Mouse (Mus musculus) small intestine, adult 2 months (tissue): ENCODE data around the gene Phyhipl. TPM values are rescaled to one million over a fixed set of nuclear protein-coding genes. Genes with fewer than 3 reads are reported as not detected.

ENCODE experiments used
- H3K27ac ChIP-seq: fragments of 200-500 bp; 2 replicates; pipeline ENCODE4 v1.5.1; 2012; ENCODE audit warnings: low read depth, low read length, control low read depth, inconsistent platforms; ENCODE audit not compliant: insufficient read depth
- H3K27me3 ChIP-seq: fragments of 200-500 bp; 2 replicates; pipeline ENCODE4 v1.6.1; 2012; ENCODE audit warnings: mild to moderate bottlenecking, moderate library complexity, low read length, inconsistent platforms; ENCODE audit not compliant: control insufficient read depth, insufficient read depth
- H3K36me3 ChIP-seq: fragments of 200-500 bp; 2 replicates; pipeline ENCODE4 v1.6.1; 2012; ENCODE audit warnings: mild to moderate bottlenecking, low read length, control low read depth, inconsistent platforms; ENCODE audit not compliant: control insufficient read depth, insufficient read depth
- H3K4me1 ChIP-seq: fragments of 200-500 bp; 2 replicates; pipeline ENCODE4 v1.6.1; 2012; ENCODE audit warnings: low read length, inconsistent platforms, mixed read lengths; ENCODE audit not compliant: control insufficient read depth, insufficient read depth, insufficient read length
- H3K4me3 ChIP-seq: fragments of 200-500 bp; 2 replicates; pipeline ENCODE4 v1.5.1; 2012; ENCODE audit warnings: low read depth, mild to moderate bottlenecking, control low read depth, inconsistent platforms, low read length, moderate library complexity
- CTCF ChIP-seq: fragments of 200-500 bp; IDR thresholded peaks from 2 replicates; pipeline ENCODE4 v1.5.1; 2012; ENCODE audit warnings: low read depth, mild to moderate bottlenecking, control low read depth, inconsistent platforms, low read length, moderate library complexity, mixed read lengths; ENCODE audit not compliant: insufficient replicate concordance, insufficient read length; ENCODE audit errors: extremely low read depth
- POLR2A ChIP-seq: fragments of 200-500 bp; IDR thresholded peaks from 2 replicates; pipeline ENCODE4 v1.6.1; 2012; ENCODE audit warnings: low read depth, mild to moderate bottlenecking, control low read depth, inconsistent platforms, low read length, moderate library complexity
- WGBS: fragments of 180-500 bp; shearing (Covaris S2); methylation state at CpG from one replicate; pipeline ENCODE4 v1.1.7; 2018; 5-methylcytosine and 5-hydroxymethylcytosine counted together
- polyA plus RNA-seq: library from polyadenylated mRNA; depleted of rRNA; stranded (reverse); fragments of >200 nt; gene quantifications from 2 replicates; pipeline ENCODE4 v1.2.3, GENCODE M21; 2012

Gene Phyhipl
- polyA plus RNA-seq, 1 experiment = not detected

GRCm38 (mm10) chr10:70651769-70652648 lies 3.8 kb downstream of the Phyhipl start:
- H3K4me3 ChIP-seq = no peak overlapping the region
- WGBS = 62% methylated on average over 16 of the region's 16 CpGs
- H3K4me1 ChIP-seq = no peaks in the 10 kb centered on the region
- TF ChIP-seq CTCF (no peak), POLR2A (no peak)
- H3K36me3 ChIP-seq = no peaks in the 10 kb centered on the region
- H3K27me3 ChIP-seq = no peaks in the 10 kb centered on the region
- H3K27ac ChIP-seq = no peak overlapping the region

DNA sequence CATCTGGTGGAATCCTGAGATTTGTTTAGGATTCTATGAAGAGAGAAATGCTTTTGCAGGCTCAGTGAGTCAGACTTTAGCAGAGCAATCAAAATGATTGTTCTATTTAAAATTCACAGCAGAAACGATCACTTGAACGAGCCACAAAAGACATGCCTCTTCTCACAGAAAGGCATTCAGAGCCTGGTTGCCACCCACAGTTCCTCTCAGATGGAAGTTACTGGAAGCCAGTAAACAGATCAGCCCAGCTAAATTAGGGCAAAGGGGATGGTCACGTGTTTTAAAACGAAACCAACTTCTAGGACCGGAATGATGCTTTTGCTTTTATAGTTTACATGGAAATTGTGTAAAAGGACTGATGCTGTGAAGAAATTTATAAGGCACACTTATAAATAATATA lies 6.9 kb downstream of the Phyhipl start:
- 58% methylated on average over 5 of the region's 5 CpGs for WGBS
- no peak overlapping the region for H3K4me3 ChIP-seq
- H3K36me3 ChIP-seq = no peaks in the 10 kb centered on the region
- no peak overlapping the region for H3K27ac ChIP-seq
- H3K27me3 ChIP-seq = no peaks in the 10 kb centered on the region
- no peak for TF ChIP-seq POLR2A
- TF ChIP-seq CTCF = no peak
- no peaks in the 10 kb centered on the region for H3K4me1 ChIP-seq

GRCm38 (mm10) chr10:70643131-70643530 lies 12.6 kb downstream of the Phyhipl start:
- no peak for TF ChIP-seq POLR2A
- TF ChIP-seq CTCF = no peak
- Histone ChIP-seq H3K27me3 (no peaks in the 10 kb centered on the region), H3K27ac (no peak overlapping the region), H3K36me3 (no peaks in the 10 kb centered on the region), H3K4me1 (no peaks in the 10 kb centered on the region), H3K4me3 (no peak overlapping the region)
- 42% methylated on average over 9 of the region's 9 CpGs for WGBS

DNA sequence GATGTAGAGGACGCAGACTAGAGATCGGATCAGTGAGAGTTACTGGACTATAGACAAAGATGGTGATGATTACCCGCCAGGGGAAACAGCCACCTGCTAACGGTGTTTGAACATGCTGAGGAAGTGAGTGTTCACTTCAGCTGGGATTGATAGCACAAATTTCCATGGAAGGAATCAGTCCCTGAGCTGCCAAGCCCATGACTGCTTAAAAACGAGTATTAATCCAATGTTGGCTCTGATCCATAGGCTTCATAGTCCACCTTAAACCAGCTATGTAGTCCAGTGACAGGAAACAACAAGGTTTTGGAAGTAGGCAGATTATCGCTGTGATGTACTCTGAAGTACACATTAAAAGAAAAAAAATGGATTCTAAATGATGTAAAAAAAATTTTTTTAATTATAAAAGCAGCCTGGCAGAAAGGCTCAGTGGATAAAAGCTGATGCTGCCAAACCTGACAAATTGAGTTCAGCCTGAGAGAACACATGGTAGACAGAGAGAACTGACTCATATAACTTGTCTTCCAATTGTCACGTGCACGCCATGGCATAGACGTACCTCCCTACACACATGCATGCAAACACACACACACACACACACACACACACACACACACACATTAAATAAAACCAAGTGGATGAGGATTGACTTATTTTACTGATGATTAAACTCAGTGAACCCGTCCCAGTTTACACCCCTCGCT lies 14.7 kb downstream of the Phyhipl start:
- Histone ChIP-seq H3K4me3 (no peak overlapping the region), H3K36me3 (no peaks in the 10 kb centered on the region), H3K27ac (no peak overlapping the region), H3K27me3 (no peaks in the 10 kb centered on the region), H3K4me1 (no peaks in the 10 kb centered on the region)
- TF ChIP-seq POLR2A (no peak), CTCF (no peak)
- 78% methylated on average over 11 of the region's 11 CpGs for WGBS

DNA sequence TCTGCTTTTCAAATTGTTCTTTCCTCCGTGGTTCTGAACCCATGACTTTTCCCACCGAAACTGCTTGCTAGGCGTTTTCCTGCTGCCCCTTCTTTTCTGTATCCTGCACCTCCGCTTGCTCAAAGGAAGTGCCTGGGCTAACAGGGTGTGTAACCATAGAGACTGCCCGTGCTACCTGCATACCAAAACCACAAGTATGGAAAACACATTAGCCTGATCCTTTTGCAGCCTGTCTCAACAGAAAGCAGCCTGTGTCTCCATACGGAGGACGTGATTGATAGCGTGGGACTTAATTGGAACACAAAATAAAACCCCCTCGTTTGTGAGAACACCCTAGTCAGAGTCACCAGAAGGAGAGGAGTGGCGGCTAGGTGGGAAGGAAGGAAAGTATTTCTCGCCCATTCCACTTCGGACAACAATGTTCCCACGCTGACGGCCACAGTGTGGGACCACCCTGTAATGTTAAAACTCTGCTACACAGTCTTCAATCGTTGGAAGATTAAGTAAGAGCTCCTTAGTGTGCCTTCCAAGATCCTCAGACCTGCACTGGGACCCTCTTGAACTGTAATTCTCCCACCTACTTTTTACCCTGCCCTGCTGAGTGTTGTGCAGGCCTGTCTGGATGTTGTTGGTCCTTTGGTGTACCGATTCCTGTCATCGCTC lies 15.6 kb downstream of the Phyhipl start:
- Histone ChIP-seq H3K27ac (no peak overlapping the region), H3K36me3 (no peaks in the 10 kb centered on the region), H3K4me3 (no peak overlapping the region), H3K27me3 (no peaks in the 10 kb centered on the region), H3K4me1 (no peaks in the 10 kb centered on the region)
- no peak for TF ChIP-seq POLR2A
- no peak for TF ChIP-seq CTCF
- 71% methylated on average over 17 of the region's 17 CpGs for WGBS

- no peak for TF ChIP-seq CTCF
- no peak for TF ChIP-seq POLR2A
- H3K27ac ChIP-seq = no peak overlapping the region
- WGBS = 82% methylated on average over 12 of the region's 12 CpGs
- no peaks in the 10 kb centered on the region for H3K36me3 ChIP-seq
- no peak overlapping the region for H3K4me3 ChIP-seq
- no peaks in the 10 kb centered on the region for H3K27me3 ChIP-seq
- H3K4me1 ChIP-seq = no peaks in the 10 kb centered on the region
Measured at GRCm38 (mm10) chr10:70637640-70638328, 18.0 kb downstream of the Phyhipl start.
